In genomic region chr14:112008651-112009050, GRCm38 (mm10) we compare ENCODE assay signal across 23 mouse cellular contexts.
"Had no signal": no experiment of that assay in that cellular context is flagged by ENCODE, and none has a peak within 500 bp of the region (broad histone marks: within the 10 kb centered on the region; RNA-seq: fewer than 3 reads in every experiment).

No protein-coding gene starts in this region.

- H3K4me1 ChIP-seq: intestine, embryonic 15.5 days; limb, embryonic 12.5 days; limb, embryonic 15.5 days; liver, embryonic 12.5 days; liver, embryonic 15.5 days; lung, embryonic 15.5 days; megakaryocyte, embryonic 14.5 days; midbrain, embryonic 10.5 days; midbrain, embryonic 13.5 days; neural tube, embryonic 13.5 days; stomach, embryonic 15.5 days had no signal

- H3K4me3 ChIP-seq: intestine, embryonic 15.5 days; limb, embryonic 12.5 days; limb, embryonic 15.5 days; liver, embryonic 12.5 days; liver, embryonic 15.5 days; lung, embryonic 15.5 days; megakaryocyte, embryonic 14.5 days; midbrain, embryonic 10.5 days; midbrain, embryonic 13.5 days; myocyte; neural tube, embryonic 13.5 days; stomach, embryonic 15.5 days had no signal

- DNase-seq: kidney, adult 18-20 months; kidney, adult 9 months; kidney, postnatal 25 days; left cerebral cortex, postnatal 4 days; lung, adult 18-20 months; lung, postnatal 10 days; lung, postnatal 36 days; retina, postnatal 1 day; right cerebral cortex, postnatal 25 days; spleen, adult 18-20 months; thymus, postnatal 25 days had no signal

- H3K27me3 ChIP-seq: intestine, embryonic 15.5 days; limb, embryonic 12.5 days; limb, embryonic 15.5 days; liver, embryonic 12.5 days; liver, embryonic 15.5 days; lung, embryonic 15.5 days; megakaryocyte, embryonic 14.5 days; midbrain, embryonic 13.5 days; neural tube, embryonic 13.5 days; stomach, embryonic 15.5 days had no signal

- H3K27ac ChIP-seq: intestine, embryonic 15.5 days; limb, embryonic 12.5 days; limb, embryonic 15.5 days; liver, embryonic 12.5 days; liver, embryonic 15.5 days; lung, embryonic 15.5 days; midbrain, embryonic 10.5 days; midbrain, embryonic 13.5 days; neural tube, embryonic 13.5 days; stomach, embryonic 15.5 days had no signal
